Mouse (Mus musculus) frontal cortex, postnatal 36 days (tissue): ENCODE data around the gene Azin2.
A peak's percentile ranks its signal among the peaks of the same experiment; 100 is the strongest.

Experiments
- DNase-seq, 2 experiments: peaks; one replicate each; pipeline ENCODE4 v3.0.0; 2022; ENCODE audit warnings: low spot score in 2 of 2

The Azin2 gene

DNA sequence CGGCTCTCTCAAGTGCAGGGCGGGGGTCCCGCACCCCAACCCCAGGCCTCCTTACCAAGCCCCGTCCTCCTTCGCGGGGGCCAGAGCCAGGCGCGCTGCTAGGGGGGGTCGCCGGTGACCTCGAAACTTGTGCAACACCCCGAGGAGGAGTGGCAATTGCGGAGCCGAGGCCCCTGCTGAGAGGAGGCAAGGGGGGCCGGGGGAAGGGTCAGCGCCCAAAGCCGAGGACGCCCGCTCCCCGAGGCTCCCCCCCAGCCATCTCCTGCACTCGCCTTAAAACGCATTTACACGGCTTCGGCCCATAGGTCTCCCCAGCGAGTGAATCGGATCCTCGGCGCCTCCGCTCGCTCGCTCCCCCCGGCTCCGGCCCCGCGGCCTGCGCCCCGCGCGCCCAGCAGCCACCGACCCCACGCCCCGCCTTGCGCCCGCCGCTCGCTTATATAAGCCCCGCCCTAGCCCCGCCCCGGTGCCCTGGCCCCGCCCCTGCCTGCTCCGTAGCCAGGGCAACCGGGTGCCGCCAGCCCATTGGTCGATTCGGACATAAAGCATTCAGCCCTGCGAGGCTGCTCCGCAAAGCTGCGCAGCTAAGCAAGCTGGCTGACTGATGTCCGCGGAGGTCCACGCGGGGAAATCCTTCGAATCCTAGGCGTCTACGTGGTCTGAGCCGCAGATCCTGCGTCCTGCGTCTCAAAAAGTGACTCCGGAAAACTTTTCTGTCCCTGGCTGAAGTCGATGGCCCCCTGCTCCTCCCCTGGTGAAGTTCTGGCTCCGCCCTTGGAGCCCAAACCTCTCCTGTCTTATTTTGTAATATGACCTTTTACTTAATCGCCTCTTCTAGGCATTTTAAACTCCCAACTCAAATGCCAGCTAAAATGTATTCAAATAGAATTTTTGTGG, at the start of gene Azin2:
Azin2 (minus strand) TSS at position 414 of the 897 bp plus-strand sequence.
- DNase-seq, result peak; percentile 88 to 92

DNA sequence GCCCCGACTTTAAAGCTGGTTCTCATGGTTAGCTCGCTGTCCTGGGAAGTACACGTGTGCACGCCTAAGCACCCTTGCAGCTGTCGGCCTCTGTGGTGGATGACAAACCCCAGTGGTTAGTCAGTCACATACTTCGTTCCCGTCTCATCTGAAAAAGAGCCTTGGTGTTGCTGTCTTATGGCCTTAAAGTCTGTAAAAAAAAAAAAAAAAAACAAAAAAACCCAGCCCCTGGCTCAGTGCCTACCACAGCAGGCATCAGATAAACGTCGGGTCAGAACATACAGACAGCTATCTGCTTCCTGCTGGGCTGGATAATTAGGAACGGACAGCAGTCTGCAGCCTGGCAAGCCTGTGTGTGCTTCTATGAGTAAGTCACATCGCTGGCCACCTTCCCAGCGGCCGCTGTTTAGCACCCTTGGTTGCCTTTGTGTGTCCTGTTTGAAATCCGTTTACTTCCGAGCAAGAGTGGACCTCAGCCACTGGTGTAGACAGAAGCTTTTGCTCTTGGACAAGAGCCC, 49.4 kb upstream of the Azin2 start:
- no peak for DNase-seq

DNA sequence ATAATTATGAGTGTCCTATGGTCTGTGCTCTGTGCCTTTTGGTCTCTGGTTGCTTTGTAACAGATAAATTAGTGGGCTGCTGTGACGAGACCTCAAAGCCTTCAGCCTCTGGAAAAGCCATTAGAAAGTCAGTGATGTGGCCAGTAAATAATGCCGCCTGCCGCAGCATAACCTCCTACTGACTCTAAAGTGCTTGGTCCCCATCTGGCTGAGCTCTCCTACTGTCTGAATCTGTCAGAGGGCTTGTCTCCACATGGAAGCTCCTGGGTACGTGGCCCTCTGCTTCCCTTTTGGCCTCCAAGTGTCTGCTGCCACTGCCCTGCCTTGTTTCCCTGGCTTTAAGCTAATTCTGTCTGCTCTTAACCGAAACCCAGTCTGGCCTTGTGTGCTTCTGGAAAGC, 47.3 kb upstream of the Azin2 start:
- no peak for DNase-seq

DNA sequence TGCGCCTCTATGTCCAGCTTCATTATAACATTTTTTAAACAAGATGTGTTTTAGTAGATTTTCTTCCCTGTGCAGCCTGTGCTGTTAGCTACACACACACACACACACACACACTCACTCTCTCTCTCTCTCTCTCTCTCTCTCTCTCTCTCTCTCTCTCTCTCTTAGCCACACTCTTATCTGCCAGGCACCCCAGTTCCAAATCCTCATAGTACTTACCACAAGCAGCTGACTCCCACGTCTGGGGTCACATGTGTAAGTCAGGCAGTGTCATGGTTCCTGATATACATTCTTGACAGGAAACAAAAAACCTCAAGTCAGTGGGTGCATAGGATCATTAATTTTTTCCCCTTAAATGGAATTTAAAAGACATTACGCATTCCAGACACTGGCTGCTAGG, 46.4 kb upstream of the Azin2 start:
- DNase-seq, result no peak

DNA sequence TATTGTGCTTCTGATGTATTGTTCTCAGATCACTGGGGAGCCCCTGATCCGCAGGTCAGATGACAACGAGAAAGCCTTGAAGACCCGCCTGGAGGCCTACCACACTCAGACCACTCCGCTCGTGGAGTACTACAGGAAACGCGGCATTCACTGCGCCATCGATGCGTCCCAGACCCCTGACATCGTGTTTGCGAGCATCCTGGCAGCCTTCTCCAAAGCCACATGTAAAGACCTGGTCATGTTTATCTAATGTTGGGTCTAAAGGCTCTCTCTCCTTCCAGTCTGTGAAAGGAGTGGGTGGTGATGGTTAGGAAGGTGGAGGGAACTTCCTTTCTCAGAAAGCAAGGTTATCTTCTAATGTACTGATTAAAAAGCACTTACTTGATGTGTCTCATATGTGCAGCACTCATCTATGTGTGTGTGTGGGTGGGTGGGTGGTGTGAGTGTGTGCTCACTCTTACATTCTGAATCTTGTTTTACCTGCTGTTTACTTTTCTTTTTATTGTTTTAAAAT, 45.8 kb upstream of the Azin2 start:
- DNase-seq, result no peak

DNA sequence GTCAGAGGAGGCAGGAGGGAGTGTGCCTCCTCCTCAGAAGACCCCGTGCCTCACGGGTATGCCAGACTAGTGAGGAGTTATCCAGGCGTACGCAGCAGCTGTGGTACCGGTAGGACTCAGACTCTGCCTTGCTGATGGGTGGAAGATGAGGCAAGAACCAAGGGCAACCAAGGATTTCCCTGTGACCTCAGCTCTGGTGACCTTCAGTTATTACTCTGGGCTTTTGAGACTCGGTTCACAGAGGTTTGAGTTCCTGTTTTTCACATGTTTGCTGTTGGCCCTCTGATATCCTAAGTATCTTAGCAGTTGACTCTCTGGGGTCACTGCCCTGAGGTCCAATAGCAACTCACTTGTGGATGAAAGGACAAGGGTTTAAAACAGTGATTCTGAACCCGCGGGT, 41.5 kb upstream of the Azin2 start:
- no peak for DNase-seq

DNA sequence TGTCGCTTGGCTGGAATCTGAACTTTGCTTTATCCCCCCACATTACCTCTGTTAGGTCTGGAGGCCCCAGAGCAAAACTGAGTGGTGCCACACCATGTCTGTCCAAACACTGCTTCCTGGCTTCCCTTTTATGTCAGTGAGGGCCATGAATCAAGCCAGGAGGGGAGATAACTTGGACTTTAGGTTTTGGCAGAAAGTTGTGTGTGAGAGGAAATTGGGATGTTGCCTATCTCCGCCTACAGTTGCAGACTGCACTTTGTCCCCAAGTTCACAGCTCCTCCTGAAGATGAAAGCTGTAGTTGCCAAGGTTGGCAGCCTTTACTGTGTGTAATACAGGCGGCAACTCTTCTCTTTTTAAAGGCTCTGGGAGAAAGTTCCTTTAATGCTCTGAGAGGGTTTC, 38.5 kb upstream of the Azin2 start:
- no peak for DNase-seq

DNA sequence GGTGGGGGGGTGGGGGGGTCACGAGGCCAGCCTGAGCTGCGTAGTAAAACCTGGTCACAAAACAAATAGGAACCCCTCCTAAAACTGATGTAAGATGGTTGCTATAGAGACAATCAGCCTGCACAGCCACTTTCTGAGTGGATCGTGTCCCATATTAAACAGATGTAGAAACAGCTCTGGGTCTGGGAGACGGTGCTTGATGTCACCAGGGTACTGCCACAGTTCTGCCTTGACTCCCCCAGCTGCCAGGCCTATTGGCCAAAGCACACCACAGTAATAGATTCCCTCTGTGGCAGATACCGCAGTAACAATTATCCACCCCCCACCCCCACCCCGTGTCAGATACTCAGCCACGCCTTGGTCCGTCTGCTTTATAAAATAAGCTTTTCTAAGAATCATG, 36.2 kb upstream of the Azin2 start:
- no peak for DNase-seq

DNA sequence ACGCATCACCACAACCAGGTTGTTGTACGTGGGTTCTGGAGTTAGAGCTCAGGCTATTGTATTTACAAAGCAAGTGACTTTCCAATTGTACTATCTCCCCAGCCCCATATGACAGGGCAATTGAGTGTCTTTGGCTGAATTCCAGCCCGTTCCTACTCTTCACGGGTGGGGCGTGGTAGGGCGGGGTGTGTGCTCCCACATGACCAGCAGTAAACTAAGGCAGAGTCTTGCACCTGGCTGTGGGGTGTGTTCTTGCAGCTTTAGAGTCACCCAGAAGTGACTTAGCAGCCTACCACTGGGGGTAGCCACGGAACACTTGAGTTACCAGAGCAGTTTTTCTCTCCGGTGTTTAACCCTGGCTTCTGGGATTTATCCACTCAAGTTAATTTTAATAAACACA, 35.0 kb upstream of the Azin2 start:
- no peak for DNase-seq

DNA sequence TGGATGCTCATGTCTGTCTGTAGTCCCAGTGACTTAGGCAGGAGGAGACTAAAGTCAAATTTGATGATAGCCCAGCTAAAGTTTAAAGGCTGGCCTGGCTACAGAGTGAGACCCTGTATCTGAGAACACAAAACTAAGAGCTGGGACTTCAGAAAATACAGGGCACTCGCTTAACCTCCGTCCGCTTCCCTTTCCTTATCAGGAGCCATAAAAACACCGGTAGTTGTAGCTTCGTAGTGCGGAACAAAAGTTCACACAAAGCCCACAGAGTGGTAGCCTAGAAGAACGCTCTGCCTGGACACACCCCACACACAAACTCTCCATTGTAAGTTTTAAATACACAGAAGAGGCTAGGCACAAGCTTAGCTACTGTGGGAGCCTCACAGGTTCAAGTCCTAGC, 33.0 kb upstream of the Azin2 start:
- no peak for DNase-seq

DNA sequence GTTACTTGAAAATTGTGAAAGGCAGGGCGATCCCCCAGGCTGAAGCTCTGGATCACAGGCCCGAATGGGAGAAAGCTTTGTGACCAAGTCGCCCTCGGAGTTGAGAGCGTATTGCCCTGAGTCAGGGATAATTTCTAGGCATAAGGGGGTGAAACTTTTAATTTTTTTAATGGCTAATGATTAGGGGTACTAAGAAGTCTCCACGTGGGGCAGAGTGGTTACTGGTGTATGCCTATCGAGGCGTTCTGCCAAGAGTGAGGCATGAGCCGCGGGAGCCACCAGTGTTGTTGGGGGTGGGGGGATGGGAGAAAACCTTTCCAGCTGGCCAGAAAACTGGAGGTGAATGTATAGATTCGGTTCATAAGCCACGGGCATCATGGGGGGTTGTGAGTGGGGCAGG, 31.4 kb upstream of the Azin2 start:
- no peak for DNase-seq

DNA sequence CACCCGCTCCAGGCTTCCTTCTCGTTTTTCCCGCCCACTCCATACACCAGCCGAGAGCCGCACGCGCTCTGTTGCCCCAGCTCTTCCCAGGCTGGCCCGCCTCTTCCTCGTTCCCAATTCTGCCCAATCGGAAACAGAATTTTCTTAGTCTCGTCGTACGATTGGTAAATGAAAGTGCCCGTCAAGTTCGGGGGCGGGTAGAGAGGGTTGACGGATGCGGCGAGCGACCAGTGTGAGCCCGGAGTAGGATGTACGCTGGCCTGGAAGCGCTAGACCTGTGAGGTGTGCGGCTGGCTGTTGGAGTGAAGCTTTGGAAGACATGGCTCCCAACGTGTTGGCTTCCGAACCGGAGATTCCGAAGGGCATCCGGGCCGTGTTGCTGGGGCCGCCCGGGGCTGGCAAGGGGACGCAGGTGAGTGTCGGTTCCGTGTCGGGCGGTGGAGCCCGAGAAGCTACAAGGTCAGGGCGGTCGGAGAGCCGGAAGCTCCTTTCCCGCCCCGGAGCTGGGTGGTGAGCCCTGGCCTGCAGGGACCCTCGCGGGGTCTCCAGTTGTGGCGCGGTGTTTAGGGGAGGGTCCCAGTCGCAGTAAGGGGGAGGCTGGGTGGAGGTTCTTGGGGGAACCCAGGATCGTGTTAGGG, 30.9 kb upstream of the Azin2 start:
- DNase-seq, result peak; percentile 97 to 98

DNA sequence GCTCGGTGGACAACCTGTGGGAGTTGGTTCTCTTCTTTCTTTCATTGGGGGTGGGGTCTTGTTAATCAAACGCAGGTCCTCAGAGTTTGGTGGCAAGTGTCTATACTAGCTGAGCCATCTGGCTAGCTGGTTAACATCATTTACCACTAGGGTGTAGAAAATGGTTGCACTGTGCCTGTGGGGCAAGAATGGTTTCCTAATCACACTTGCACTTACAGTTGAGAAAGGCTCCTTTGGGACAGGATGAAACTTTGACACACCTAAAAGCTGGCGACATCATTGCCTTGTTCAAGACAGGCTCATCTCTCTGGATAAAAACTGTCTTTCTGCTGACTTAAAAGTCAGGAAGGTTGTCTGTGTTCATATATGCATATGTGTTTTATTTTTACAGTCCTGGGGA, 29.9 kb upstream of the Azin2 start:
- no peak for DNase-seq

DNA sequence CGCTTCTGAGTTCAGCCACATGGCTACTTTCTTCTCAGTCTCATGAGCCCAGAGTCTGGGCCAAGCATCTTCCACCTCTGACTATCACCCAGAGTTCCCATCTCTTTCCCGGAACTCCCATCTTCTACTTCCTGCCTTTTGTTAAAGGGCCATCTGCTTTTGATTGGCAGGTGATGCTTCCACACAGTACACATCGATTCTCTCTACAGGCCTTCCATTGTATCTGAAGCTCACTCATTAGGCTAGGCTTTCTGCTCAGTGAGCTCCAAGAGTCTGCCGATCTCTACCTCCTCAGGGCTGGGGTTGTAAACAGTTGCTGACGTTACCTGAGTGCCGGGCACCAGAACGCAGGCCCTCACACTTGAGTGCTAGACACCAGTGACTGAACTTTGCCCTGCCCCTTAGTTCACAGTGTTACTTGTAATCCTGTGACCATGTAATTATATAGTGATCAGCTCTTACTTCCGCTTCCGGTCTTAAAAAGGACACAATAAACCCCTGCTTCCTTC, 29.3 kb upstream of the Azin2 start, which contains the start of gene Ak2:
Ak2 (plus strand) TSS at position 459 of the 509 bp plus-strand sequence.
- DNase-seq, result no peak

DNA sequence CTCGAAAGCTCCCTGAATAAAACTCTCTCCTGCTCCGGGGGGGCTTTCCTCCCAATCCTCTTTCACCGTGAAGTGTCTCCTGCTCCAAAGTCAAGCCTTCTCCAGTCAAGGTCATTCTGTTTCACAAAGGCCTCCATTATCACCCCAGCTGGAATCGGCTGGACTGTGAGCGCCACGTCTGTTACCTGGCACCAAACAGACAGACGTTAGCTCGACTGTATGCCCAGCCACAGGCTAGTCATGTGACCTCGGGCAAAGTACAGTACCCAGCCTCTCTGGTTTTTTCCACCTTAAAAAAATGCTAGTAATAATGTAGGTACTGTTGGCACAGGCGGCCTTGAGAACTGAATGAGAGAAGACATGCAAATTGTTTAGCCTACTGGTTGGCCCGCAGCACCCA, 27.4 kb upstream of the Azin2 start:
- DNase-seq, result no peak

DNA sequence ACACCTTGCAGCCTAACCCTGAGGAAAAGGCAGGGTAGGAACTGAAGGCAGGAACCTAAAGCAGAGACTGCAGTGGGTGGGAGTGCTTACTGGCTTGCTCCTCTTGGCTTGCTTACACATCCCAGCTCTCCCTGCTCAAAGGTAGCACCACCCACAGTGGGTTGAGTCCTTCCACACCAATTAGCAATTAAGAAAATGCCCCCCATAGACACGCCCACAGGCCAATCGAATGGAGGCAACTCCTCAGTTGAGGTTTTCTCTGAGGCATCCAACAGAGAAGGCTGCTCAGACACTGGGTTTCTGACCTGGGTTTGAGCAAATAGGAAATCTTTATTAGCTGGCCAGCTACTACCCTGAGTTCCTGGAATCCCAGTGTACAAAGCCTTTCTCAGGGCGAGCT, 26.7 kb upstream of the Azin2 start:
- DNase-seq, result no peak

DNA sequence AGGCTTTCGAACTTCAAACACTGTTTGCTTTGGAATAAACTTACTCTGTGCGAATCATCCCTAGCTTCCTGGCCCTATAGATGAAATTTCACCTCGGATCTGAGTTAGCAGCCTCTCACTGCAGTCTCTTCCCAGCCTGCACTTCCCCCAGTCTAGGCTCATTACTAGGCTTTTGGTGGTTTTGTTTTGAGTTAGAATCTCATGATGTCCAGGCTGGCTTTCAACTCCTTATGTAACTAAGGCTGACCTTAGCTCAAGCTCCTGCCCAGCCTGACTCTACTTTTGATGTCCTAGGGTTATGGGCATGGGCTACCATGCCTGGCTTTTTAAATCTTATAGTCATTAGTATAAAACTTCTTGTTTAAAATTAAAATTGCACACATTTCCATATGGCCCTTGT, 22.4 kb upstream of the Azin2 start:
- DNase-seq, result no peak

DNA sequence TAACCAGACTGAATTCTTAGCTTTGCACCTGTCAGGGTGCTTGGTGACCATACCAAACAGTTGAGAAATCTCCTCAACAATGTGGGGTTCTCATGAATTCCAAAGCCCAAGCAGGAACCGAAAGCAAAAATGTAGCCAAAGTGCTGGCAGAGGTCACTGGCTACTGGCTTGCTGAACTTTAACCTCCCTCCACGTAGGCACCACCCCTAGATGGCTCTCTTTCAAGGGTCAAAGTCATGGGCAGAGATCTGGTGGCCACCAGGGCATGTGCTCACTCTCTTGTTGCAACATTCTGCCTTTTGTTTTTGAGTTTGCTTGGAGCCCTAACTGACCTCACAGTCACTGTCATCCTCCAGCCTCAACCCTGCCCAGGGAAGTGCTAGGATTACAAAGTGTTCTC, 21.4 kb upstream of the Azin2 start:
- DNase-seq, result no peak

DNA sequence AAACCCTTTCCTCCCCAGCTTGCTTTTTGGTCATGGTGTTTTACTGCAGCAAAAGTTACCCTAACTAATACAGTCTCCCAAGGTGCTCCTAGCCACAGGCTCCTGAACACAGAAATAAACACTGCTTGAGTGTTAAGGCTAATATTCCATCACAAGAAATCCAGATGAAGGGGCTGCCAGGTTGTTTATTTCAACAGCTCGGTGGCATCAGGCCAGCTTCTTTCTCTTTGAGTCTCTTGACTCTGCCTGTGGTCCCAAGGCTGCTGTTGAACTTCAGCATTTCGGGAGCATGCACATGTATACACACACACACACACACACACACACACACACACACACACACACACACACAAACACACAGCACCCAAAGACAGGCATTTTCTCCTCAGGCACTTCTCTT, 20.9 kb upstream of the Azin2 start:
- DNase-seq, result no peak

DNA sequence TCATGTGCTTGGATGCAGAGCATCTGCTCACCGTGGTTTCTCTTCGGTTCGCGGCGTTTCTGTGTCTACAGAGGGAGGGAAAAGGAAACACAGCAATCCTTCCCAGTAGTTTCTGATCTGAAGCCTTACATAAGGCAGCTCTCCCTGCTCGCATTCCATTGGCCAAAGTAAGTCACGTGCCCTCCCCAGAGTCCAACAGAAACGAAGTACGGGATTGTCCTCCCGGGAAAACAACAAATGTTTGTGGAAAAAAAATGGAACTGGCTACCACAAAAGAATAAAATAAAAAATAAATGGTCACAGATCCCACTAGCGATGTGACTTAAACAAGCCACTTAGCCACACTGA, 19.6 kb upstream of the Azin2 start:
- DNase-seq, result no peak

DNA sequence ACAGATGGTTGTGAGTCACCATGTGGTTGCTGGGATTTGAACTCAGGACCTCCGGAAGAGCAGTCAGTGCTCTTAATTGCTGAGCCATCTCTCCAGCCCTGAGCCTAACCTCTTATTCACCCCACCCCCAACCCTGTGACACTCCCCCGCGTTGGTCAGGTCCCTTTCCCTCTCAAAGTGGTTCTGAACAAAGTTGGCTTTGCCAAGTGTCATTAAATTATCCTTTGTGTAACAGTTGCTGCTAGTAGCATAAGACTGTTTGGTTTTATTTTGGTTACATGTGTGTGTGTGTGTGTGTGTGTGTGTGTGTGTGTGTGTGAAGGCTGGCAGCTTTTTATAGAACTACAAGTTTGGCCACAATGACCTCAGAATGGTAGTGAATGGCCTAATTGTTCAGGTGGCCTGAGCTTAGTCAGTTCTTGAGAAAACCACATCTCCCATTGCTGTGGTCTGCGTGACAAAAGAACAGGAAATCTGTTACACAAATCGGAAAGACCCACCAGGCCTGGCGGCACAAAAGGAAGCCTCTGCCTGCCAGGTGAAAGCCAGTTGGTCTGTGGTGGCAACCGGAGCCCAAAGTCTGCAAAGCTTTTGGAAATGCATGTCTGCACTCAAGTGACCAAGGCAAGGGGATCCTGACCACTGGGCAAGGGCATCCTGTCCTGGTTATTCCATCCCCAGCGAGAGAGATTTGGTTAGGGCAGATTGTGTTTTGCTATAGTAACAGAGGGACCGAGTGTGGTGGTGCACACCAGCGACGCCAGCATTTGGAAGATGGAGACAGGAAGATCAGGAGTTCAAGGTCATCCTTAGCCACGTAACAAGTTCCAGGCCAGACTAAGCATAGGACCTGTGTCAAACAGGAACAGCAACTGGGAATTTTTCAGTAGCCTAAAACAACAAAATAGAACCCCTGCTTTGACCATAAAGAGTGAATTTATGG, 18.9 kb upstream of the Azin2 start:
- DNase-seq, result no peak

DNA sequence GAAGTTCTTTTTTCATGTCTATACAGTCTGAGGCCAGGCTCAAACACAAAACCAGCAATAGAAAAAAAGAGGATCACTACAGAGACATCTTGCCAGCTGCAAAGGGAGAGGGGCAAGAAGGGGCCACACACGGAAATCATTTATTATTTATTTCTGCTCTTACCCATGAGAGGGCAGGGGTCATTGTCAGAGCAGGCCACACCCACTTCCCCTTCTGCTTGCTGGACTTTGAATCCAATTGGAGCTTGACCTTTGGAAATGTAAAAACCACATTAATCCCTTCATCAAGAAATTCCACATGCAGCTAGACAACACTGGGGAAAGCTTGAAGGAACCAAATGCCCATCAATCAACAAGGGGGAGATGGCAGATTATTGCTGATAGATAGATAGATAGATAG, 16.4 kb upstream of the Azin2 start:
- no peak for DNase-seq
